Mouse (Mus musculus) spleen, adult 2 months (tissue): ENCODE measurements around the gene Cntd1.

ENCODE experiments used
- CTCF ChIP-seq: fragments of 200-500 bp; IDR thresholded peaks from 2 replicates; pipeline ENCODE4 v1.5.1; 2011; ENCODE audit warnings: mild to moderate bottlenecking, inconsistent platforms; ENCODE audit not compliant: insufficient read depth, insufficient read length, insufficient replicate concordance; ENCODE audit errors: extremely low read depth
- POLR2A ChIP-seq: fragments of 200-500 bp; IDR thresholded peaks from 2 replicates; pipeline ENCODE4 v1.6.1; 2011; ENCODE audit warnings: low read depth, low read length, inconsistent platforms

DNA sequence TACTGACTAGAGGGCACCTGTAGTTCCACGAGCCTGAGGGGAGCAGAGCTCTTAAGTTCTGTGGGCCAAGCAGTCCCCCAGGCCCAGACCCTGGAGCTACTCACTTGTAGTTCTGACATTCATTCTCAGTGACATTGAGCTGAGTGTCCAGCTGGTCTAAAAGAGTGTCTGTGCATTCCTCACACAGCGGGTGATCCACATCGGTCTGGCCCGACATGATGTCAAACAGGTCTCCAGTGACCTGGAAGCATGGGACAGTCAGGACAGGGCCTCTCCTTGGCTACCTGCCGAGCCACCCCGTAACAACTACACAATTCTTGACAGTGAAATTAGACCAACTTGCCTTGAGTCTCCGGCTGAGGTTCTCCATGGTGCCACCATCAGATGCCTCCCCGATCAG, 16.4 kb downstream of the Cntd1 start:
- TF ChIP-seq CTCF (no peak), POLR2A (no peak)
